Mouse (Mus musculus) kidney, adult 10 weeks (tissue): ENCODE results near the gene March11. TPM values are rescaled to one million over a fixed set of nuclear protein-coding genes. Genes with fewer than 3 reads are reported as not detected.

Experiments used
- polyA plus RNA-seq: library from polyadenylated mRNA; stranded (reverse); fragments of 350-450 nt; fragmentation: Illumina TruSeq; extraction: RNeasy Lipid Tissue Mini Kit (QIAGEN cat#74804); gene quantifications from one replicate; pipeline ENCODE4 v1.2.3, GENCODE M21; 2014; ENCODE audit warnings: low read depth, low replicate concordance

Gene March11
- polyA plus RNA-seq = not detected

DNA sequence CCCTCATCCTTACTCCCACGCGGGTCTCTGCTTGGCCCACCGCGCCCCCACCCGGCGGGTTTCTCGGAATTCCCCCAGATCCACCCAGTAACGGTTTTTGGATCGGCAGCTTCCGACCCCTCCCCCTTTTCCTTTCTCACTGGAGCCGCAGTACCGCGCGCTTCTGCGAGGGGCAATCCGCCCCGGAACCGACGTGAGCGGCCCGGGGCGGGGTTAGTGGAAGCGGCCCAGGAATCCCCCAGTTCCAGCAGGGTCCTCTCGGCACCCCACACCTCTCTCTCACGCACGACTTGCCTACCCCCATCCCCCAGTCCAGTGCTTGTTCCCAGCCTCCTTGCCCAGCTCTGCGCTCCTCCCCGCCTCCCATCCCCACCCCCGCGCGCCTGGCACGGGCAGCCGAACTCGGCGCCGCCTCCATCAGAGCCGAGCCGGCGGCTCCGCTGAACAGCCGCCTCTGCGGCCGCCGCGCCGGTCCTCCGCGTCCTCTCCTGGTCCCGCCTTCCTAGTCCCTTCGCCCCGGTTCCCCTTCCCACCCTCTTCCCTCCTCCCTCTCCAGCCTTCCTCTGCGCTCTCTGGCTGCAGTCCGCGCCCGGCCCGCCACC is at the start of gene March11:
Gene March11 (plus strand): TSS at position 420 of the 602 bp plus-strand sequence.

